Mouse (Mus musculus): ENCODE results near the gene Sept9. TPM values are rescaled to one million over a fixed set of nuclear protein-coding genes. Genes with fewer than 3 reads are reported as not detected.
A peak's percentile ranks its signal among the peaks of the same experiment; 100 is the strongest.

Sept9 gene
- total RNA-seq (2021) = 10 to 100 TPM; 61.0 to 84.7 TPM

DNA sequence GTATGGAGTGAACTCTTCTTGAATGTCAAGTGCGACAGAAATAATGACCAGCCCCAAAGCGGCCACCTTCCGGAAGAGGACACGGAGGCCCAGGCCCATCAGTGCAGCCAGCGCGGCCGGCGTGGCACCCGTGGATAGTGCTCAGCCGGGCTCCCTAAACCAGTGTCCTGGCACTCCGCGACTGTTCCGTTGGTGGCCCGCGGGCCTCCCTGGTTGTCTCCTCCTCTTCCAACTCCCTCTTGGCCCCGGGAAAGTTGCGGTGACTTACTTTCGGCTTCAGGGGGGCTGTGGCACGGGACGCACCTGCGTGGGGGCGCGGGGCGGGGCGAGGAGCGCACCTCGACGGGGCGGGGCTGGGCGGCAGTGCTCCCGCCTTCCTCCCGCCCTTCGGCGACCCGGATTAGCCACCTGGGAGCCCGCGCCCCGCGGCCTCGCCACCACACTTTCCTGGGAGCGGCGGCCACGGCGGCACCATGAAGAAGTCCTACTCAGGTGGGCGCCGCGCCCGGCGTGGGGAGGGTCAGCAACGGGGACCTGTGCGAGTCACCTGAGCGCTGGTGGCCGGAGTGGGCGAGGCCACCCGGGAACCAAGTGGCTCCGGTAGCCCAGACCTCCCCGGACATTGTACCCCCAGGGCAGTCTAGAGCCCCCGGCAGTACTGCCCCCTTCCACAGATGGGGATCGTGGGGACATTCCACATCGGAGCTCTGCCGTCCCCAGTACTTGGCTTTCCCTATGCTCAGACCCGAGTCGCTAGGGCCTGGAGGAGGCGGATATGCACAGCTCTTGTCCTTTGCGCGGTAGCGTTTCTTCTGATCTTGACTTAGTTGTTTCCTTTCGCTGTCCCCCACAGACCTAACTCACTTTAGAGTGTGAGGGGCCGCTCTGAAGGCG lies at the start of gene Sept9:
Gene Sept9, plus strand, starts transcription at position 380 of the 894 bp plus-strand sequence.
- intact Hi-C loops (cut with DNase I) = no loop called here

GRCm38 (mm10) chr11:117150467-117150966 lies 48.9 kb upstream of the Sept9 start:
- intact Hi-C loops (cut with DNase I) = no loop called here

More for the DNA sequence above, at the start of gene Sept9:
- DNase-seq (ENCODE audit: low spot score in 2 of 2) = no peak

GRCm38 (mm10) chr11:117151461-117151860 lies 48.0 kb upstream of the Sept9 start:
- DNase-seq (ENCODE audit: low spot score in 2 of 2) = no peak
- intact Hi-C loops (cut with DNase I) = no loop called here

More at GRCm38 (mm10) chr11:117150467-117150966, 48.9 kb upstream of the Sept9 start:
- no peak for DNase-seq (ENCODE audit: low spot score in 2 of 2)

DNA sequence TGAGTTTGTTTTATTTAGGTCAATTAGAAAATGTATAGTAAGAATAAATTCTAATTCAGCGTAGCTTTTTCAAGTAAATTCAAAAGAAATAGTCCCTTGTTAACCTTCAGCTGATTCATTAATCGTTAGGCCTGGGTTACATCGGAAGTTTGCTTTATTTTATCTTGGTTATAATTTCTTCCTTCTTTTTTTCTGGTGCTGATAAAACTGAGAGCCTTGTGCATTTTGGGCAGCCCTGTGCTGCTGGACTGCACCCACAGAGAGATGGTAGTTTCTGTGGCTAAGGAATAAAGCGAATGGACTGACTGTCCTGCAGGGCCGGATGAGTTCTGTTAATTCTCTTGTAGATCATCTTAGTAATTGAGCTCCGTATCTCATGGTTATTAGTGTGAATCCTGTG lies 46.9 kb upstream of the Sept9 start:
- intact Hi-C loops (cut with DNase I) = no loop called here
- DNase-seq (ENCODE audit: low spot score in 2 of 2) = no peak

- intact Hi-C loops (cut with DNase I) = no loop called here
- no peak for DNase-seq (ENCODE audit: low spot score in 2 of 2)
These were observed 45.9 kb upstream of the Sept9 start for GRCm38 (mm10) chr11:117153553-117153952.

DNA sequence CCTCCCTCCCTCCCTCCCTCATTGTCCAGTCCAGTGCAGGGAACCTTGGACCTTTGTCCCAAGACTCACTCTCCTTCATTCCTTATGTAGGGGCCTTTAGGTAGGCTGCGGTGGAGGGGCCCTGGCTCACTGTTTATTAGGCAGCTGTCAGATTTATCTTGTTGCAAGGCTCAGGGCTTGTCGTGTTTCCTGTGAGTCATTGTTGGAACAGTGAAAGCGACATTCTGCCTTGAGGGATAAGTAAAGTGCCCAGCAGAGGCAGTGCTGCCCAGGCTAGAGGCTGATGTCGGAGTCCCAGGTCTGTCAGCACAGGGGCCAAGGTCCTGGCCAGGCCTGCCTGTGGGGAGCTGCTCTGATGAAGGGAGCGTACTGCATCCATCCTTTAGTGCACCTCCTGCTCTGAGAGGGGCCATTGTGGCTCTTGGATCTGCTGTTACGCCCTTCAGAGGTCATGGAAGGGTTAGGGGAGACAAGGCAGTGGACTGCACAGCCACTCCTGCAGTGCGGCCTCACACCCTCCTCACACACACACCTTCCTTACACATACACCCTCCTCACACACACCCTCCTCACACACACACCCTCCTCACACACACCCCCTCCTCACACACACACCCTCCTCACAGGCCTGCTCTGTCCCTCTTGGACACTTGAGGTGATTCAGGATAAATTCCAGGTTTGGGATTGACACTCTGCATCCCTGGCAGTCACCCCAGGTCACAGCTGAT lies 45.2 kb upstream of the Sept9 start:
- intact Hi-C loops (cut with DNase I) = no loop called here

GRCm38 (mm10) chr11:117156725-117157124 lies 42.7 kb upstream of the Sept9 start:
- intact Hi-C loops (cut with DNase I) = loop anchor here (5.0 kb wide), 1 partner anchor 34 kb away; no protein-coding TSS in a partner anchor
- peak in 1 of 2 experiments; percentile 62 for DNase-seq (ENCODE audit: low spot score in 2 of 2)

More for the DNA sequence above, 45.2 kb upstream of the Sept9 start:
- no peak for DNase-seq (ENCODE audit: low spot score in 2 of 2)

- intact Hi-C loops (cut with DNase I) = loop anchor here (5.0 kb wide), 1 partner anchor 36 kb away; no protein-coding TSS in a partner anchor
- DNase-seq (ENCODE audit: low spot score in 2 of 2) = no peak
These were observed 41.1 kb upstream of the Sept9 start for GRCm38 (mm10) chr11:117158343-117158742.

DNA sequence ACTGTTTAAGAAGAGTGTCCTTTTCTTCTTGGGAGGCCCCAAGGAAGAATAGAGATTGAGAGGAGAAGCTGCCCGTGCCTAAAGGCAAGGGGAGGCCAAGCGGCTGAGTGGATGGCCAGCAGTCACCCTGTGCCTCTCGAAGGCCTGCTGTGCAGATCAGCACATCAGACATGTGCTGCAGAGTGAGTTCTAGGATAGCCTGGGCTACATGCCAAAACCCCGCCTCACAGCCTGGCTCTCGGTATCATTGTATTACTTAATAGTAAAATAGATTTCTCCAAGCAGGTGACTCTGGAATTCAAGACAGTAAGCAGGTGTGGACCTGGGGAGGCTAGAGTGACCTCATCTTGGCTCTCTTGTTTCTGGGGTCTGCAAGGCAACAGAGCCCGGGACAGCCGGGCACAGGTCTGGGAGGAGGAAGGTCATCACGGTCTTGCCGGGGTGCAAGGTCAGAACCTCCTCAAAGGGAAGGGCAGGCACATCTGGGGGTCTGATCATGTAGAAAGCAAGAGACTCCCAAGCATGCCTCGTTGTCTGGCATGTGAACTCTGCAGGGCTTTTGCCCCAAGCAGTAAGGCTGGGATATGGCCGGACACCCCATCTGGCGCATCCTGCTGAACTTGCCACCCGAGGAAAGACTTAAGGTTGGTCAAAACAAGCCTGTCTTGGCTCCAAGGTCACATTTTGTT lies 40.1 kb upstream of the Sept9 start:
- intact Hi-C loops (cut with DNase I) = loop anchor here (5.0 kb wide), 1 partner anchor 37 kb away; no protein-coding TSS in a partner anchor
- DNase-seq (ENCODE audit: low spot score in 2 of 2) = no peak

DNA sequence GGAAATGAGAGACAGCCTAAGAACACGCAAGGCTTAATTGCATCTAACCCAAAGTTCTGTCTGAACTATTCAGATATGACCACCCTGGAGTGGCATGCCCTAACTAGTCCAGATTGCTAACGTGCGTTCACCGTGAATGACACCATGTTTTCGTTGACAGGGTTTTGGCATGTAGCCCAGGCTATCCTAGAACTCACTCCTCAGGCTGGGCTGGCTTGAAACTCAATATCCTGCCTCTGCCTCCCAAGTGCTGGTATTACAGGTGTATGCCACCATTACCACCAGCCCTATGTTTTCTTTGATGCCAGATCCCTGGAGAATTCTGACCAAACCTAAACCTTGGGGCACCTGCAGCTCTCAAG lies 39.5 kb upstream of the Sept9 start:
- DNase-seq (ENCODE audit: low spot score in 2 of 2) = no peak
- intact Hi-C loops (cut with DNase I) = loop anchor here (5.0 kb wide), 1 partner anchor 38 kb away; no protein-coding TSS in a partner anchor

GRCm38 (mm10) chr11:117160791-117161190 lies 38.7 kb upstream of the Sept9 start:
- no peak for DNase-seq (ENCODE audit: low spot score in 2 of 2)
- intact Hi-C loops (cut with DNase I) = no loop called here

DNA sequence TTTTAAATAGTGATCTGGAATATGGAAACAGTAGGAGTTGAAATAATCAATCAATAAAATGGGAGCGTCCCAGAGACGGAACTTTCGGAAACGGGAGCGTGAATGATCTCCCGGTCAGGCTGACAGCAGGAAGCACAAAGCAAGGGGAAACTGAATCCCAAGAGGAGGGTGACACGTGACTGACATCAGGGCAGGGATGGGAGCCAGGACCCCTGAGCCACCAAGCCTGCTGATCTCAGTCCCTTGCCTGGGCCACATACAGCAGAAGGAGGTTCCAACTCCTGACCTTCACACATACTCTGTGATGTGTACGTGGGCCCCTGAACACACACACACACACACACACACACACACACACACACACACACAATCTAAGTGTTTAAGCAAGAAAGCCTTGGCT lies 37.9 kb upstream of the Sept9 start:
- no peak for DNase-seq (ENCODE audit: low spot score in 2 of 2)
- intact Hi-C loops (cut with DNase I) = no loop called here

GRCm38 (mm10) chr11:117163098-117163497 lies 36.4 kb upstream of the Sept9 start:
- intact Hi-C loops (cut with DNase I) = no loop called here

DNA sequence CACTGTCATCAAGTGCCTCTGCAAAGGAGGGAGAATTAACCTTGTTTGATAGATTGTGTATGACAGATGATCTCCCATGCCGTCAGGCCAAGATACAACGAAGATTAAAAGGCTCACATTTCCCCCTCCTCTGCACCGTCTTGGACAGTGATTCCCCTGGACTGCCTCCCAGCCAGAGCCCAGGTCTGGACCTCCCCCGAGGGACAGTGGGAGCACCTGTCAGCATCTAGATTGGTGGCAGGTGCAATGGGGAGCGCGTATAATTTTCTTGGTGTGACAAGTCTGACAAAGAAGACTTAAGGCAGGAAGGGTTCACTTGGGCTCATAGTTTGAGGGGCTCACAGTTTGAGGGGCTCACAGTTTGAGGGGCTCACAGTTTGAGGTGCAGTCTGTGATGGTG lies 35.7 kb upstream of the Sept9 start:
- no peak for DNase-seq (ENCODE audit: low spot score in 2 of 2)
- intact Hi-C loops (cut with DNase I) = no loop called here

More at GRCm38 (mm10) chr11:117163098-117163497, 36.4 kb upstream of the Sept9 start:
- DNase-seq (ENCODE audit: low spot score in 2 of 2) = no peak

DNA sequence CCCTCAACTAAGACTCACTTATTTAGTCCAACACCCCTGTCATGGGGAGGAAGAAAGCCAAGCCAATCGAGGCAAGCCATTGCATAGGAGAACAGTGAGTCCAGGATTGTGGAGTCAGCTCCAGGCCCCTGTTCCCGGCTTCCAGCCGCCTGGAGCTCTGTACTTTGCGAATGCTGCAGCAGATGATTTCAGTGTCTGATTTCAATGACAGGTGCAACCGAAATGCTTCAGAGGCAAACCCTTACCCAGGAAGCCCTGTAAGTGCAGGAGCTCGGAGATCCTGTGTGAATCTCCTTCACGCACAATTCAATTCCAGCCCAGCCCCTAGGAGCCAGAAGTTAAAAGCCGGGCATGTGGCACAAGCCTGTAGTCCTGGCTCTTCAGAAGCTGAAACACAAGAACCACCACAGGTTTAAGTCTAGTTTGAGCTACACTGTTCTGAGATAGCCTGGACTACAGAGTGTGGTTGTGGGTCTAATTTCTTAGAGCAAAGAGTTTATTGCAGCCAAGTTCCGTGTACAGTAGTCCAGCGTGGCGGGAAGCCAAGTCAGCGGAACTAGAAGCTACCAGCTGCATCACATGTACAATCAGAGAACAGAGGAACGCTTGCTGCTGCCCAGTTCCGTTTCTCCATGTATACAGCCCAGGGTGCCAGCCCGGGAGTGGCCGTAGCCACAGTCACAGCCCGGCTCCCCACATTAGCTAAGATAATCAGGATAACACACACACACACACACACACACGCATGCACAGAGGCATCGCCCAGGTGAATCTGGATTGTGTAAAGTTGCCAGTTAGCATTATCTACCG lies 31.0 kb upstream of the Sept9 start:
- intact Hi-C loops (cut with DNase I) = no loop called here
- peak in 1 of 2 experiments; percentile 54 for DNase-seq (ENCODE audit: low spot score in 2 of 2)

- intact Hi-C loops (cut with DNase I) = no loop called here
These were observed 30.3 kb upstream of the Sept9 start for GRCm38 (mm10) chr11:117169088-117169635.

GRCm38 (mm10) chr11:117169801-117170565 lies 29.5 kb upstream of the Sept9 start:
- DNase-seq (ENCODE audit: low spot score in 2 of 2) = peak in 1 of 2 experiments; percentile 83
- intact Hi-C loops (cut with DNase I) = loop anchor here (5.0 to 10.0 kb wide), 4 partner anchors 33 to 285 kb away; partner anchors contain the start of genes Mgat5b and Sec14l1

More at GRCm38 (mm10) chr11:117169088-117169635, 30.3 kb upstream of the Sept9 start:
- no peak for DNase-seq (ENCODE audit: low spot score in 2 of 2)

All from left cerebral cortex, postnatal 25 days (tissue).